Mouse (Mus musculus) left cerebral cortex, adult 11 months (tissue): ENCODE results near the gene Slc35d2.

Experiments
- DNase-seq: peaks from one replicate; pipeline ENCODE4 v3.0.0; 2022; ENCODE audit warnings: low spot score

Slc35d2 gene

GRCm38 (mm10) chr13:64110421-64110820, 18.7 kb downstream of the Slc35d2 start:
- DNase-seq, result no peak

GRCm38 (mm10) chr13:64108381-64108850, 20.8 kb downstream of the Slc35d2 start:
- DNase-seq, result no peak

- no peak for DNase-seq
Measured at GRCm38 (mm10) chr13:64107535-64107934, 21.6 kb downstream of the Slc35d2 start.

GRCm38 (mm10) chr13:64107105-64107504, 22.1 kb downstream of the Slc35d2 start:
- DNase-seq, result no peak

GRCm38 (mm10) chr13:64105690-64106089, 23.5 kb downstream of the Slc35d2 start:
- no peak for DNase-seq

GRCm38 (mm10) chr13:64100186-64100585, 29.0 kb downstream of the Slc35d2 start:
- peak; percentile 4 for DNase-seq

GRCm38 (mm10) chr13:64098992-64099391, 30.2 kb downstream of the Slc35d2 start:
- DNase-seq, result no peak

- peak; percentile 44 for DNase-seq
Measured at GRCm38 (mm10) chr13:64093341-64093740, 35.8 kb downstream of the Slc35d2 start.

- no peak for DNase-seq
Measured at GRCm38 (mm10) chr13:64092752-64093151, 36.4 kb downstream of the Slc35d2 start.

- DNase-seq, result no peak
Measured at GRCm38 (mm10) chr13:64092141-64092540, 37.0 kb downstream of the Slc35d2 start.

GRCm38 (mm10) chr13:64091006-64091405, 38.2 kb downstream of the Slc35d2 start:
- DNase-seq, result no peak

- no peak for DNase-seq
Measured at GRCm38 (mm10) chr13:64090278-64090677, 38.9 kb downstream of the Slc35d2 start.

GRCm38 (mm10) chr13:64089130-64089529, 40.0 kb downstream of the Slc35d2 start, which contains the start of gene Hsd17b3:
Gene Hsd17b3 (minus strand): TSS chr13:64089230.
- DNase-seq, result no peak

- DNase-seq, result no peak
Measured at GRCm38 (mm10) chr13:64088057-64088456, 41.1 kb downstream of the Slc35d2 start.

- DNase-seq, result no peak
Measured at GRCm38 (mm10) chr13:64086036-64086435, 43.1 kb downstream of the Slc35d2 start.

- no peak for DNase-seq
Measured at GRCm38 (mm10) chr13:64083331-64083730, 45.8 kb downstream of the Slc35d2 start.

- DNase-seq, result no peak
Measured at GRCm38 (mm10) chr13:64081012-64081919, 47.9 kb downstream of the Slc35d2 start.

GRCm38 (mm10) chr13:64077591-64077990, 51.6 kb downstream of the Slc35d2 start:
- DNase-seq, result no peak

GRCm38 (mm10) chr13:64076074-64076473, 53.1 kb downstream of the Slc35d2 start:
- DNase-seq, result no peak

GRCm38 (mm10) chr13:64066653-64067052, 62.5 kb downstream of the Slc35d2 start:
- DNase-seq, result no peak

- no peak for DNase-seq
Measured at GRCm38 (mm10) chr13:64064276-64064675, 64.9 kb downstream of the Slc35d2 start.

- DNase-seq, result no peak
Measured at GRCm38 (mm10) chr13:64060935-64061506, 68.1 kb downstream of the Slc35d2 start.

- no peak for DNase-seq
Measured at GRCm38 (mm10) chr13:64053959-64054358, 75.2 kb downstream of the Slc35d2 start.
